Mouse (Mus musculus): Measurements from ENCODE around the gene Rusc2.

GRCm38 (mm10) chr4:43442456-43443361 lies 60.9 kb downstream of the Rusc2 start:
- TF ChIP-seq POLR2A (IDR thresholded peaks at IDR 0.05; ENCODE audit: borderline replicate concordance, extremely low read depth, insufficient read depth, insufficient read length, poor library complexity, severe bottlenecking) (peak; percentile 44; the same call in 1 of the 2 replicates), CTCF (IDR thresholded peaks at IDR 0.05; ENCODE audit: borderline replicate concordance, extremely low read depth, insufficient read depth, insufficient read length) (no peak)

Measured in brain, embryonic 14.5 days (tissue).